Mouse (Mus musculus): Measurements from ENCODE around the gene F7. TPM values are rescaled to one million over a fixed set of nuclear protein-coding genes. Genes with fewer than 3 reads are reported as not detected.

F7 gene
- polyA plus RNA-seq, 1 experiment from 2014 or later, result 0.54 TPM

- no peak for ATAC-seq (ENCODE audit: insufficient read depth, low FRiP score)
- Histone ChIP-seq H3K27me3 (ENCODE audit: control insufficient read depth, insufficient read depth, low read length) (no peaks in the 10 kb centered on the region), H3K4me1 (ENCODE audit: control insufficient read depth, insufficient read depth, low read length) (no peaks in the 10 kb centered on the region), H3K9me3 (replicated peaks; ENCODE audit: control insufficient read depth, low read length) (no peaks in the 10 kb centered on the region), H3K4me3 (replicated peaks; ENCODE audit: low read length) (no peak overlapping the region), H3K27ac (ENCODE audit: low read length) (no peak overlapping the region), H3K9ac (ENCODE audit: low read length) (no peak overlapping the region), H3K4me2 (ENCODE audit: low read depth, low read length) (no peak overlapping the region), H3K36me3 (ENCODE audit: control insufficient read depth, insufficient read depth, low read length) (peaks cover 24% of the 10 kb centered on the region)
- WGBS, result 87% methylated on average over 7 of the region's 7 CpGs
Measured at GRCm38 (mm10) chr8:13077542-13077941, 51.7 kb downstream of the F7 start.

Other genes with a start within 250 kb of the F7 start
- 18.5 and 19.9 TPM in 2 replicates for gene Mcf2l, start 152.2 kb upstream of the F7 start, polyA plus RNA-seq (2015; fragmentation: Nextera tagmentation; extraction: Ambion mirVana)
- 11.7 and 12.5 TPM in 2 replicates for gene F10, start 11.3 kb downstream of the F7 start, polyA plus RNA-seq (2015; fragmentation: Nextera tagmentation; extraction: Ambion mirVana)
- gene Proz, start 34.9 kb downstream of the F7 start, polyA plus RNA-seq (2015; fragmentation: Nextera tagmentation; extraction: Ambion mirVana), result 3.5 and 3.8 TPM in 2 replicates
- gene Pcid2, start 79.4 kb downstream of the F7 start, polyA plus RNA-seq (2015; fragmentation: Nextera tagmentation; extraction: Ambion mirVana), result 31.3 and 32.0 TPM in 2 replicates
- 93.5 and 101 TPM in 2 replicates for gene Cul4a, start 79.6 kb downstream of the F7 start, polyA plus RNA-seq (2015; fragmentation: Nextera tagmentation; extraction: Ambion mirVana)
- 241 and 263 TPM in 2 replicates for gene Lamp1, start 133.1 kb downstream of the F7 start, polyA plus RNA-seq (2015; fragmentation: Nextera tagmentation; extraction: Ambion mirVana)
- 22.6 and 25.5 TPM in 2 replicates for gene Grtp1, start 174.6 kb downstream of the F7 start, polyA plus RNA-seq (2015; fragmentation: Nextera tagmentation; extraction: Ambion mirVana)
- 0.69 and 4.2 TPM in 2 replicates for gene Adprhl1, start 228.1 kb downstream of the F7 start, polyA plus RNA-seq (2015; fragmentation: Nextera tagmentation; extraction: Ambion mirVana)